Mouse (Mus musculus) liver, adult 2 months (tissue): ENCODE data around the gene Fgf7.

ENCODE experiments used
- CTCF ChIP-seq: fragments of 200-500 bp; IDR thresholded peaks from 2 replicates; pipeline ENCODE4 v1.5.1; 2011; ENCODE audit warnings: low read depth, low read length, control low read depth
- POLR2A ChIP-seq: fragments of 200-500 bp; IDR thresholded peaks from 2 replicates; pipeline ENCODE4 v1.6.1; 2011; ENCODE audit warnings: low read length, control low read depth; ENCODE audit not compliant: insufficient read depth; ENCODE audit errors: extremely low read depth

DNA sequence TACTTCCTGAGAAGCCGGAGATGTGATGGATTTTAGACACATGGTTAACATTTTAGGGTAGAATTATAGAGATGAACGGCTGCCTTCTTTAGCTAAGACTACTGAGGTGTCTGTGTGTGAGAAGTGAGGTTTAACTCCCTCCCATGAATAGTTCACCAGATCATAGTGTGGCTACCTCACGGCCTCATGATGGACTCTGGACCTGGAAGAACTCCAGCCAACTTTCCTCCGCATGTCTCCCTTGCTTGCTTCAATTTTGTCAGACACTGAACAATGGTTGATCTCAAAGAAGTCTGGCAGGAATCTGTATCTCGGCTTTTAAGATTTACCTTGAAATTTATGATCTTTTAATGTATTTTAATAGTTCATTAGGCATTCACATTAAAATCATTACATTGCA is 11.2 kb downstream of the Fgf7 start:
- TF ChIP-seq CTCF (no peak), POLR2A (no peak)
